Mouse (Mus musculus) bone marrow, adult 2 months (tissue): ENCODE measurements around the gene Rreb1. TPM values are rescaled to one million over a fixed set of nuclear protein-coding genes. Genes with fewer than 3 reads are reported as not detected.
A peak's percentile ranks its signal among the peaks of the same experiment; 100 is the strongest.

ENCODE experiments used
- H3K27ac ChIP-seq: fragments of 200-500 bp; 2 replicates; pipeline ENCODE4 v1.5.1; 2012; ENCODE audit warnings: low read depth, mild to moderate bottlenecking, control low read depth, inconsistent platforms, low read length; ENCODE audit not compliant: control insufficient read depth, poor library complexity, insufficient read depth
- H3K4me1 ChIP-seq: fragments of 200-500 bp; 2 replicates; pipeline ENCODE4 v1.6.1; 2011; ENCODE audit warnings: low read length; ENCODE audit not compliant: control insufficient read depth, insufficient read depth
- H3K4me3 ChIP-seq: fragments of 200-500 bp; replicated peaks from 2 replicates; pipeline ENCODE3; 2011; ENCODE audit warnings: mild to moderate bottlenecking, low read depth, low read length, control low read depth; ENCODE audit not compliant: control insufficient read depth
- CTCF ChIP-seq: fragments of 200-500 bp; IDR thresholded peaks from 2 replicates; pipeline ENCODE4 v1.5.1; 2011; ENCODE audit warnings: low read length, control low read depth; ENCODE audit not compliant: control insufficient read depth, insufficient read depth
- POLR2A ChIP-seq: fragments of 200-500 bp; IDR thresholded peaks from 2 replicates; pipeline ENCODE4 v1.6.1; 2011; ENCODE audit warnings: low read depth, mild to moderate bottlenecking, control low read depth, low read length, borderline replicate concordance; ENCODE audit not compliant: control insufficient read depth
- WGBS: fragments of 180-500 bp; shearing (Covaris S2); methylation state at CpG from one replicate; pipeline ENCODE4 v1.1.7; 2018; 5-methylcytosine and 5-hydroxymethylcytosine counted together
- polyA plus RNA-seq: library from polyadenylated mRNA; stranded (reverse); fragments of >200 nt; gene quantifications from 2 replicates; pipeline ENCODE4 v1.2.4, GENCODE M21; 2011; ENCODE audit warnings: low replicate concordance; ENCODE audit not compliant: missing spikeins, insufficient read depth, insufficient read length

Rreb1 gene
- polyA plus RNA-seq, 1 experiment = 17.7 TPM

DNA sequence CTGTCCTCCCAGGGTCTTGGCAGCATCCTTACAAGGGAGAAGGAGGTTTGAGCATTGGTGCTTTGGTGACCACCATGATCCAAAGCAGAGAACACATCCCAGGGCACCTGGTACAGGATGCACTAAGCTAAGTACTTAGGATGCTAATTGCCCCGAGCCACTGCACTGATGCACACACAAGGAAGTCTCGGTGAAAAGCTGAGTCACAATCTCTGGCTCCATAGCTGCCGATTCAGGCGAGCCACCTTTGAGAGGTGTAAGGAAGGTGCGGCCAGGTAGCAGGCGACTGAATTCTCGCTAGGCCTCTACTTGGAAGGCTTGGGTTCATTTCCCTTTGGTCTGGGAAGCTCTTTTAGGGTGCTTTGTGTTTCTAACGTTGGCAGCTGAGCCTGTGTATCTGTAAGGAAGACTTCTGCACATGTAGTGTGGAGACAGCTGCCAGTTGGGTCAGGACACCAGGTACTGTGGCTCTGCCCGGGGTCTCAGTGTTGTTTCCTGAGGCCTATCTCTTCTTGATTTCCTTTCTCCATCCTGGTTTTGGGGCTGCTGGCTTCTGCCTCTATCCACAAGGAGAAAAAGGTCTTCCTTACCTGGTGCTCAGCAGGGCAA, 68.9 kb downstream of the Rreb1 start:
- no peak overlapping the region for H3K4me3 ChIP-seq
- H3K4me1 ChIP-seq = peaks cover 6% of the 10 kb centered on the region
- WGBS = 41% methylated on average over 9 of the region's 9 CpGs
- no peak overlapping the region for H3K27ac ChIP-seq
- no peak for TF ChIP-seq POLR2A
- no peak for TF ChIP-seq CTCF

DNA sequence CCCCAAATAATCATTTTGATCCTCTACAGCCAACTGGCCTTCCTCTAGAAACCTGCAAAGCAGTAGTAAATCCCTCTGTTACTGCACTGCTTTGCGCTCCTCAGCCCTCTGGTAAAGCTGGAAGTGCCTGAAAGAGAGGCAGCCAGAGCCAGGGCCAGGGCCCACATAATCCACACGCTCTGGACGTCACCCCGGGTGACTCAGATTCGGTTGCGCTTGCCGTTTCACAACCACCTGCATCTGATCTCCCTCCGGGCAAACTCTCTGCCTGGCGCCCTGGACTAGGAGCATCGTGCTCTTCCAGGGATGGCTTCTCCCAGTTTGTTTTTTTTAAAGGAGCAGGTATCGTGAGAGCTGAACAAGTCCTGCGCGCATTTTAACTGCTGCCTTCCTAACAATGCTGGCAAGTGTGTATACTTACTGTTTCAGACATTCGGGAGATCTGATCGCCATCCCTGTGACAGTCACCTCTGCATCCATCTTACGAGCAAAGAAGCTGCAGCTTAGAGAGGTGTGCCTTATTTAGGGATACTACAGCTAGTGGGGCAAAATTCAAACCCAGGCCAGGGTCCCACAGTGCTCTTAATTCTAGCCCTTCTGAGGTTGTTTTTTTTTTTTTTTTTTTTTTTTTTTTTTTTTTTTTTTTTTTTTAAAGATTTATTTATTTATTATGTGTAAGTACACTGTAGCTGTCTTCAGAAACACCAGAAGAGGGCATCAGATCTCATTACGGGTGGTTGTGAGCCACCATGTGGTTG, 69.6 kb downstream of the Rreb1 start:
- no peak overlapping the region for H3K4me3 ChIP-seq

DNA sequence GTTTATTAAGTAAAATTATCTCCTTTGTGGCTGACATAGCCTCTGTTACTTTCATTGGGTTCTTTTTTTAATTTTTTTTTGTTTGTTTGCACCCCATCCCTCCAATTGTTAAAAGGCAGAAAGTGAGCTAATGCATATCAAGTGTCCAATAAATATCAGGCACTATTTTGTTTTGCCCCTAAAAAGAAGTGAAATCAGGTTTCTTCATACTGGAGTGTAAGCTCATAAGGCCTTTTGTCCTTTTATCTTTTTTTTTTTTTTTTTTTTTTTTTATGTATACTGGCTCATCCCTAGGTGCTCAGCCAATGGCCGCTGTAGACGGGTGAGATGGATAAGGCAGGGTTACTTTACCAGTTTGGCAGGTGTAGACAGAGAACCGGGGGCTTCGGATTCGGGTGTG, 70.2 kb downstream of the Rreb1 start:
- TF ChIP-seq POLR2A (no peak), CTCF (no peak)
- Histone ChIP-seq H3K27ac (no peak overlapping the region), H3K4me3 (no peak overlapping the region), H3K4me1 (peaks cover 6% of the 10 kb centered on the region)
- WGBS = 89% methylated on average over 5 of the region's 5 CpGs

More for the DNA sequence above, 69.6 kb downstream of the Rreb1 start:
- Histone ChIP-seq H3K27ac (no peak overlapping the region), H3K4me1 (peaks cover 6% of the 10 kb centered on the region)
- WGBS = 55% methylated on average over 17 of the region's 17 CpGs
- TF ChIP-seq CTCF (no peak), POLR2A (no peak)

DNA sequence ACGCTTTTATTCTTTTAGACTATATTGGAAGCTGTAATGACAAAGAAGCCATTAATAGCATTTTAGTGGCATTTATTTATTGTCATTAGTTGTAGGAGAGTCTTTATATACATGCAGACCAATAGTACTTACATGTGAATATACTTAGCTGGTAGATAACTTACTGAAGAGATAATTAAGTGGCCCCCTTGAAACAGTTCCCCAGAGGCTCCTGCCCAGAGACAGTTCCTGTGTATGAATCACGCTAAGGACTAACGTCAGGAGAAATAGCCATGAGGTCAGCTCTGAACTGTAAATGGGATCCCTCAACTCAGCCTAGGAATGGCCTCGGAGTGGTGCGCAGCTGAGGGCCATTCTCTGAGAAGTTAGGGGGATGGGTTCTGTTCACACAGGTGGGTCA, 73.4 kb downstream of the Rreb1 start:
- Histone ChIP-seq H3K4me1 (peaks cover 4% of the 10 kb centered on the region), H3K4me3 (no peak overlapping the region), H3K27ac (no peak overlapping the region)
- WGBS = 68% methylated on average over 5 of the region's 5 CpGs
- TF ChIP-seq POLR2A = no peak
- no peak for TF ChIP-seq CTCF

DNA sequence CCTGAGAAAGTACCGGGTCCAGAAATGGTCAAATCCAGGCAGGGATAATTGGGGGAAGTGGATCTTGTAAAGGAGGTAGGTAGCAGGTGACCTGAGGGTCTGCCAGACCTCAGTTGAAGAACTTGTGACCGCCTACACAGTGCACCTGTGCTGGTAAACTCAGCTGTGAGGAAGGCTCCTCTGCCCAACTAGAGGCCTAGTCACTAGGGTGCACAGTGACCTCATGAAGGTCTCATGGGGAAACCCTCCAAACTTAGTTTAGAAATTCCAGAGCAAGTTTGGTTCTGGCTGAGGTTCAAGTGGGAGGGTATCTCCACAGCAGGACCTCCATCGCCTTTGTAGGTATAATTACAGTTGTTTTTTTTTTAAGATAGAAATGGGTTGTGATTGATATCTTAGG, 74.7 kb downstream of the Rreb1 start:
- TF ChIP-seq POLR2A (no peak), CTCF (no peak)
- Histone ChIP-seq H3K4me3 (no peak overlapping the region), H3K4me1 (peaks cover 2% of the 10 kb centered on the region), H3K27ac (no peak overlapping the region)
- WGBS = 55% methylated on average over 3 of the region's 3 CpGs

DNA sequence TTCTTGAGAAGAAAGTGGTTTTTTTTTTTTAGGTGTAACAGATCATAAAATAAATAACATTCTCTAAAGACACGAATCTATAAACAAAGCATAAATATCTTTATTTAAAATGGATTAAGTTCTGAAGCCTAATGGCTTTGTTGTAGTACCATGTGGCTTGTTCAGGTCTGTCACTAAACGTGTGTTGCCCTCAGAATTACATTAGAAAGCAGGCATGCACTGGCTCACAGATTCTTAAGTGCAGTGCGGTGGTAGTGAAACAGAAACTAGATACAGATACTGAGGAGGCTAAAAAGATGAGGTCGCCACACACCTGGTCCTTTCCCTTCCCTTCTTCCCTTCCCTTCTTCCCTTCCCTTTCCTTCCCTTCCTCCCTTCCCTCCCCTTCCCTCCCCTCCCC, 75.2 kb downstream of the Rreb1 start:
- peak overlapping the region; percentile 39 for H3K4me3 ChIP-seq
- no peak for TF ChIP-seq POLR2A
- TF ChIP-seq CTCF = no peak
- no peak overlapping the region for H3K27ac ChIP-seq
- 15% methylated on average over 4 of the region's 4 CpGs for WGBS
- peaks cover 4% of the 10 kb centered on the region for H3K4me1 ChIP-seq

DNA sequence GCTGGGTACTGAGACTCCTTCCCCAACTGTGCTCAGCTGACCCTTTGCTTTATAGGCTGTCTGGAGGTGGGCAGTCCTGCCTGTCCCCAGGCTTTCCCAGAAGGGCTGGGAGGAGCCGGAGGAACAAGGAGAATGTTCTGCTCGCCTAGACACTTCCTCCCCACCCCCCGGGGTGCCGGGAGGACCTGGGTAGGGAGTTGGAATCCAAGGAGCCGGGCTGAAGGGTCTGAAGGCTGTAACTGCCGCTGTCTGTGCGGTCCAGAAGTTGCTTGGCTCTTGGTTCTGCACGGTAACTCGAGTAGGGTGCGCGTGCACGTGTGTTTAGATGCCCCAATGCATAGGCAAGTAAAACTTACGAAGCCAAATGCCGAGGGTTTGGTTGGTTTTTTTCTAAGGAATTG, 75.8 kb downstream of the Rreb1 start:
- under 1% methylated on average over 14 of the region's 14 CpGs for WGBS
- Histone ChIP-seq H3K4me3 (peak overlapping the region; percentile 75), H3K27ac (peak overlapping the region; percentile 86), H3K4me1 (peaks cover 6% of the 10 kb centered on the region)
- TF ChIP-seq POLR2A = no peak
- TF ChIP-seq CTCF = no peak

DNA sequence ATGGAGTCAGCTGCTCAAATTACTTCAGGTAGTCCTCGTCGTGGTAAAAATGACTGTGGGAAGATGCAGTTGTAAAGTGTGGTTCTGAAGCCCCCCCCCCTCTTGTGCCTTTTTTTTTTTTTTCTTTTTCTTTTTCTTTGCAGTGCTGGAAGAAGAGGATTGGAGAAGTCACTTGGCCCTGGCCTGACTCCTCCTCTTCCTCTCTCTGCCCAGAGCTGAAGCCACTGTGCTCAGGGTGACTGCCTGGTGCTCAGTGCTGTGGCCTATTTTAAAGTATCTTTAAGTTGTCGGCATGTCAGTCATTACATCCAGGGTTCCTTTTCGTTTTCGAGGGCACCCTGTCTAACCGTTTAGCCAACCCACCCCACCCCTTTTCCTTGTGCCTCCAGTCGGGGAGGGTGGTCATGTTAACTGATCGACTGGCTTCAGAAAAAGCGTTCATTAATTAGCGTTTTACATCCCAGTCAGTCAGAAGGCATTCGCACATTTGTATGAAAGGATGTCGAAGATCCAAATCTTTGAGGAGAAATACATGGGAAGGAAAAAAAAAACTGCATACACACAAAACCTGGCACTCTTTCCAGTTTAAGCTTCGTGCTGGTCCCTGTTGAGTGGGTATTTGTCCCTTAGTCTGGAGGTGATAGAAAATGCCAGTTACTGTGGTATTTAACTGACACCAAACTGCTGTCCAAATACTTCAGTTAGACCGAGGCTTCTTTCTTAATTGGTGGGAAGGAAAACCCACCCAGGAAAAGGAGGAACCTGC, 76.4 kb downstream of the Rreb1 start:
- whole genome bisulfite sequencing = 5% methylated on average over 14 of the region's 14 CpGs
- Histone ChIP-seq H3K4me3 (peak overlapping the region; percentile 75), H3K27ac (peak overlapping the region; percentile 86), H3K4me1 (peaks cover 6% of the 10 kb centered on the region)
- TF ChIP-seq POLR2A (peak; percentile 8; the same call in 1 of the 2 replicates), CTCF (no peak)
